Mouse (Mus musculus): ENCODE measurements around the gene C1qtnf4. TPM values are rescaled to one million over a fixed set of nuclear protein-coding genes. Genes with fewer than 3 reads are reported as not detected.

The C1qtnf4 gene
- polyA plus RNA-seq, 1 experiment, result 390 TPM

DNA sequence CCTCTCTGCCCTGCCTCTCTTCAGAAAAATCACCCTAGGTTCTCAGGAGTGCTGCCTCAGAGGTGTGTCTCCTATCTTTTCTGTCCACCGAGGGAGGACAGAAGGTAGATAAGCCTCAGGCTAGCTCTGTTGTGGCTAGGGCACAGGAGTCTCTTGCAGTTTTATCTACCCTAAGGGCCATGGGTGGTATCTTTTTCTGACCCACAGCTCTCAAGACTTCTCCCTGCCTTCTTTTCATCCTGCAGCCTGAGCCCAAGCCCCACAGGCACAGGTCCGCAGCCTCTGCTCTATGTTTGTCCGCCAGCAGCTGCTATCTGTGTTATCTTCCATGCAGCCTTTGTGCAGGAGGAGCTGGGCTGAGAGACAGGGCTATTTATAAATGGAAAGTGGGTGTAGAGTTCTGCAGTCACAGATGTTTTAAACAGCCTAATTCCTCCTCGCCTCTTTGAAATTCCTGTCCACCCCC, 15.5 kb upstream of the C1qtnf4 start:
- Histone ChIP-seq H3K4me3 (ENCODE audit: control insufficient read depth, low read depth, low read length) (no peak overlapping the region), H3K27me3 (ENCODE audit: control insufficient read depth, insufficient read depth, low read length) (no peaks in the 10 kb centered on the region), H3K4me1 (ENCODE audit: control insufficient read depth, insufficient read depth, low read length) (peaks cover 3% of the 10 kb centered on the region; the same call in 1 of the 2 replicates), H3K27ac (ENCODE audit: control insufficient read depth, insufficient read depth, low read depth, low read length) (peak overlapping the region; percentile 39; the same call in 1 of the 2 replicates), H3K36me3 (ENCODE audit: control insufficient read depth, insufficient read depth, low read length) (no peaks in the 10 kb centered on the region)
- TF ChIP-seq CTCF (IDR thresholded peaks at IDR 0.05; ENCODE audit: control insufficient read depth, insufficient read depth, insufficient replicate concordance, low read depth, low read length) (no peak), POLR2A (IDR thresholded peaks at IDR 0.05; ENCODE audit: control insufficient read depth, low read depth, low read length) (no peak)

DNA sequence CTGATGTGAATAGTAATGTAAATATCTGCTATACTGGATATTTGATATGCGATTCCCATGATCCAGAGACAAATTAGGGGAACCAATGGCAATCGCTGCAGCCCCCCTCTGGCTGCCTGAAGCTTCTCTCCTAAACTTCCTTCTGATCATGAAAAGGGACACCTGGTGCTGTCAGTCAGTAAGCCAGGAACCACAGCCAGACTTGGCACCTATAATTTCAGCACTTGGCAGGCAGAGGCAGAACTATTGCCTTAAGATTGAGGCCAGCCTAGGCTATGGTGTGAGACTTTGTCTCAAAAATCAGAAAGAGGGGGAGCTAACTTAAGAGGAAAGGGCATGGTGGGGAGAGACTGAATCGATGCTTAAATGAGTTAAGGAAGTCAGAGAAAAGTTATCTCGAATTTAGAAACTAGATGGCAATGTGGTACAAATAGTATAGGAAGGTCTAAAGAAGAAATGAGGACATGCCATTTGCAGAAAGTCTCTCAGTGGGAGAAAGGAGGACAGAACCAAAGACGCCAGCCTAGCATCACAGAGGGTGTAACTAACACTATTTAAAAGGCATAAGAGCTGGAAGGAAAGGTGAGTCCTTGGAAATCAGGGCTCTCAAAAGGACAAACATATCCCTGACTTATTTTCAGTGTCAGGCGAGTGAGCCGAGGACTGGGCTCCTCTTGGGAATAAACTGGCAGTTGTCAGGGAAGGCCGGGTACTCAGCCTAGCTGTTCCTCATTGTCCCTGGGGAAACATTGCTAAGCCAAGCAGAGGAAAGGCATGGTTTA, 14.3 kb upstream of the C1qtnf4 start:
- Histone ChIP-seq H3K27me3 (ENCODE audit: control insufficient read depth, insufficient read depth, low read length) (no peaks in the 10 kb centered on the region), H3K4me3 (ENCODE audit: control insufficient read depth, low read depth, low read length) (no peak overlapping the region), H3K4me1 (ENCODE audit: control insufficient read depth, insufficient read depth, low read length) (peaks cover 3% of the 10 kb centered on the region; the same call in 1 of the 2 replicates), H3K36me3 (ENCODE audit: control insufficient read depth, insufficient read depth, low read length) (no peaks in the 10 kb centered on the region), H3K27ac (ENCODE audit: control insufficient read depth, insufficient read depth, low read depth, low read length) (no peak overlapping the region)
- TF ChIP-seq POLR2A (IDR thresholded peaks at IDR 0.05; ENCODE audit: control insufficient read depth, low read depth, low read length), result no peak
- TF ChIP-seq CTCF (IDR thresholded peaks at IDR 0.05; ENCODE audit: control insufficient read depth, insufficient read depth, insufficient replicate concordance, low read depth, low read length), result no peak

DNA sequence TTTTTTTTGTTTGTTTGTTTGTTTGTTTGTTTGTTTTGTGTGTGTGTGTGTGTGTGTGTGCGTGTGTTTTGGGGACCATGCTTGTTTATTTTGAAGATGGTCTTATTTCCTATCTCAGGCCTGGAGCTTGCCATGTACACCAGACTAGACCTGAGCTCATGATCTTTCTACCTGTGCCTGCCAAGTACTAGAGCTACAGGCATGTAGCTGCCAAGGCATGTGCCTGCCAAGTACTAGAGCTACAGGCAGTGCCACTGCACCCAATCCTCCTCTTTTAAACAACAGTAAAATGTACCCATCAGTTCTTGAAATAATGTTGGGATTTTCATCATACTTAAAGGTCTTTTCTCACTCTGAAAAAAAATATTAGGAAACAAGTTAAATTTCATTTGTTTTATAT, 11.6 kb upstream of the C1qtnf4 start:
- TF ChIP-seq CTCF (IDR thresholded peaks at IDR 0.05; ENCODE audit: control insufficient read depth, insufficient read depth, insufficient replicate concordance, low read depth, low read length) (no peak), POLR2A (IDR thresholded peaks at IDR 0.05; ENCODE audit: control insufficient read depth, low read depth, low read length) (no peak)
- H3K36me3 ChIP-seq (ENCODE audit: control insufficient read depth, insufficient read depth, low read length), result no peaks in the 10 kb centered on the region
- H3K27ac ChIP-seq (ENCODE audit: control insufficient read depth, insufficient read depth, low read depth, low read length), result no peak overlapping the region
- no peak overlapping the region for H3K4me3 ChIP-seq (ENCODE audit: control insufficient read depth, low read depth, low read length)
- H3K27me3 ChIP-seq (ENCODE audit: control insufficient read depth, insufficient read depth, low read length), result no peaks in the 10 kb centered on the region
- peaks cover 3% of the 10 kb centered on the region; the same call in 1 of the 2 replicates for H3K4me1 ChIP-seq (ENCODE audit: control insufficient read depth, insufficient read depth, low read length)

DNA sequence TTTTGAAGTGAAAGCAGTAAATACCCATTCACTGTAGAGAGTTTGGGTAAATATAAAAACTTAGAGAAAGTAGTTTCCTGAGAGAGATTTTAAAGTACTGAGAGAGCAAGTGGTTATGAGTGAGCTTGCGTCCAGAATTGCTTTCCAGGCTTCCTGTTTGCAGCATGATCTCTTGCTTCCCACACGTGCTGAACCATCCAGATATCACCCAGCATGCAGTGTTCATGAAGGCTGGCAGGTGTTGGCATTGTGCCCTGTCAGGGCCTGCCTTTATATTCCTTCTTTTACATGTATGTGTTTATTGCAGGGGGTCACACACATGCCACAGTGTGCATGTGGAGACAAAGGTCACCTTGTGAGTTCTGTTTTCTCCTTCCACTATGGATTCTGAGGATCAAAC, 10.4 kb upstream of the C1qtnf4 start:
- H3K27me3 ChIP-seq (ENCODE audit: control insufficient read depth, insufficient read depth, low read length), result no peaks in the 10 kb centered on the region
- no peaks in the 10 kb centered on the region for H3K36me3 ChIP-seq (ENCODE audit: control insufficient read depth, insufficient read depth, low read length)
- H3K4me3 ChIP-seq (ENCODE audit: control insufficient read depth, low read depth, low read length), result no peak overlapping the region
- TF ChIP-seq CTCF (IDR thresholded peaks at IDR 0.05; ENCODE audit: control insufficient read depth, insufficient read depth, insufficient replicate concordance, low read depth, low read length) (no peak), POLR2A (IDR thresholded peaks at IDR 0.05; ENCODE audit: control insufficient read depth, low read depth, low read length) (no peak)
- H3K27ac ChIP-seq (ENCODE audit: control insufficient read depth, insufficient read depth, low read depth, low read length), result no peak overlapping the region
- no peaks in the 10 kb centered on the region; the same call in 1 of the 2 replicates for H3K4me1 ChIP-seq (ENCODE audit: control insufficient read depth, insufficient read depth, low read length)

DNA sequence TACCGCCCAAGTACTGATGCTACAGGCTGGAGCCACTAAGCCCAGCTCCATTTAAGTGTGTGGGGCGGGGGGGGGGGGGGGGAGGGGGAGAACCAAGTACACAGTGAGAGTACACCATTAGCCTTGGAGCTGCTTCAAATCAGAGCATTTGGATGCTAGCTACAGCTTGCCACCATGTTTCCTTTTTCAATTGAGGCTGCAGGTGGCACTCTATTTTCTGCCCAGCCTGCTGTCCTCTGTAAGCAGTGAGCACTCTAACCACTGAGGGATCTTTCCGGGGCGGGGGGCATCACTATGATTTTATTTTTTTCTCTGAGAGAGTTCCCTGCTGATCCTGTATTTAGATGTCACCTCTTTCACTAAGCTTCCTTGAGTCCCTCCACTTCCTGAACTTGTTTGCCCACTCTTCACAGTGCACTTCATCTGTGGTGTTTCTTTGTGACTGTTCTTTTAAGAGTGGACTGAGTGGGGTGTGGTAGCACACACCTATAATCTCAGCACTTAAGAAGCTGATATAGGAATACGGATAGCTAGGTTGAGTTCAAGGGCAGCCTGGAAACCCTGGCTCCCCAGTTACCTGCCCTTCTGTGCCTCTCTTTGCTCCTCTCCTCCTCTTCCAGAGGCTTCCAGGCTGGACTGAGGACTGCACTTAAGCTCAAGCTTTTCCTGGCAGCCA, 7.9 kb upstream of the C1qtnf4 start:
- no peak for TF ChIP-seq CTCF (IDR thresholded peaks at IDR 0.05; ENCODE audit: control insufficient read depth, insufficient read depth, insufficient replicate concordance, low read depth, low read length)
- Histone ChIP-seq H3K4me1 (ENCODE audit: control insufficient read depth, insufficient read depth, low read length) (no peaks in the 10 kb centered on the region), H3K36me3 (ENCODE audit: control insufficient read depth, insufficient read depth, low read length) (no peaks in the 10 kb centered on the region), H3K4me3 (ENCODE audit: control insufficient read depth, low read depth, low read length) (no peak overlapping the region), H3K27me3 (ENCODE audit: control insufficient read depth, insufficient read depth, low read length) (no peaks in the 10 kb centered on the region), H3K27ac (ENCODE audit: control insufficient read depth, insufficient read depth, low read depth, low read length) (no peak overlapping the region)

DNA sequence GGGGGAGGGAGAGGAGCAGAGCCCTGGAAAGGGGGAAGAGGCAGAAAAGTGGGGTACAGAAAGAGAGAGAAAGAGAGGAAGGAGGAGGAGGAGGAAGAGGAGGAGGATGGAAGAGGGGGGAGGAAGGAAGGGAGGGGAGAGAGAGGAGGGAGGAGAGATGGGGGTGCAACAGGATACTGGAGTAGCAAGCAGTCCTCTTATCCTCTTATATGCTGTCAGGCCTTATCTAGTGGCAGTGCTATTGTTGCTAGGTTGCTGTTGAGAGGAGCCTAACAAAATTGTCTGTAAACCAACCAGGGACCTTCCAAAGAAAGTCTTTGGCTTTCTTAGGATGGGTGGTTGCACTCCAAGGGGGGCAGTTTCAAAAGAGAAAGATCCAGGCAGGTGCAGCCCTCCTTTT, 6.2 kb upstream of the C1qtnf4 start:
- no peak for TF ChIP-seq POLR2A (IDR thresholded peaks at IDR 0.05; ENCODE audit: control insufficient read depth, low read depth, low read length)
- no peak for TF ChIP-seq CTCF (IDR thresholded peaks at IDR 0.05; ENCODE audit: control insufficient read depth, insufficient read depth, insufficient replicate concordance, low read depth, low read length)

DNA sequence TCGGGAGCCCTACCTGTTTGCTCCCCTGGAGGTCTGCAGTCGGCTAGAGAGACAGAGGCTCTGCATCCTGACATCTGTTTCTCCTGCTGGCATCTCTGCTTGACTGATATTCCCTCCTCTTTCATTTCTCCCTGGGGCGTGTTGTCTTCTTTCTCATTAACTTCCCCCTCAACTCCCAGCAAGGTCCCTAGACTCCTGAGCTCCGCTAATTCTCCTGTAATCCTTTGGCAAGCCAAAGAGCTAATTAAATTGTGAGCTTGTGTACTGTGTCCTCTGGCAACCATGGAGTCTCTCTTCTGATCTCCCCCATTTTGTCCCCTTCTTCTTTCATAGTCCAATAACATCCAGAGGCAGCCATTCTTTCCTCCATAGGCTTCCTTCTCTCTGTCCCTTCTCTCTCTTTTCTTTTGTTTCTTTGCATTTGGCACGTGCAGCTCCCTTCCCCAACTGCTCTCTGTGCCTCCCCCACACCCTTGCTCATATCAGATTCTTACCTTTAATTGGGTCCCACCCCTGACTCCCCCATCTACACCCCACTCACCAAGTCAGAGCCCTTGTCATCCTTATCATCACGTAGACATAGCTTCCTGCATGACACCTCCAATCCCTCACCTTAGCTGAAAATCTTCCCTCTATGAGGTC, 5.4 kb upstream of the C1qtnf4 start:
- Histone ChIP-seq H3K27me3 (ENCODE audit: control insufficient read depth, insufficient read depth, low read length) (no peaks in the 10 kb centered on the region), H3K4me1 (ENCODE audit: control insufficient read depth, insufficient read depth, low read length) (peaks cover 5% of the 10 kb centered on the region), H3K36me3 (ENCODE audit: control insufficient read depth, insufficient read depth, low read length) (no peaks in the 10 kb centered on the region), H3K27ac (ENCODE audit: control insufficient read depth, insufficient read depth, low read depth, low read length) (no peak overlapping the region), H3K4me3 (ENCODE audit: control insufficient read depth, low read depth, low read length) (no peak overlapping the region)
- TF ChIP-seq CTCF (IDR thresholded peaks at IDR 0.05; ENCODE audit: control insufficient read depth, insufficient read depth, insufficient replicate concordance, low read depth, low read length) (no peak), POLR2A (IDR thresholded peaks at IDR 0.05; ENCODE audit: control insufficient read depth, low read depth, low read length) (no peak)

More for the DNA sequence above, 6.2 kb upstream of the C1qtnf4 start:
- H3K27ac ChIP-seq (ENCODE audit: control insufficient read depth, insufficient read depth, low read depth, low read length), result no peak overlapping the region
- H3K27me3 ChIP-seq (ENCODE audit: control insufficient read depth, insufficient read depth, low read length), result no peaks in the 10 kb centered on the region
- no peaks in the 10 kb centered on the region for H3K4me1 ChIP-seq (ENCODE audit: control insufficient read depth, insufficient read depth, low read length)
- no peak overlapping the region for H3K4me3 ChIP-seq (ENCODE audit: control insufficient read depth, low read depth, low read length)
- H3K36me3 ChIP-seq (ENCODE audit: control insufficient read depth, insufficient read depth, low read length), result no peaks in the 10 kb centered on the region

Measured in testis, adult 2 months (tissue).